Mouse (Mus musculus) lung, adult 2 months (tissue): ENCODE data around the gene Higd1c.

Experiments used
- CTCF ChIP-seq: fragments of 200-500 bp; IDR thresholded peaks from 2 replicates; pipeline ENCODE4 v1.5.1; 2011; ENCODE audit warnings: mild to moderate bottlenecking, low read length, control low read depth; ENCODE audit not compliant: insufficient read depth
- POLR2A ChIP-seq: fragments of 200-500 bp; IDR thresholded peaks from 2 replicates; pipeline ENCODE4 v1.6.1; 2011; ENCODE audit warnings: low read depth, mild to moderate bottlenecking, control low read depth, low read length, borderline replicate concordance; ENCODE audit errors: extremely low read depth

- TF ChIP-seq POLR2A (no peak), CTCF (no peak)
These were observed 40.2 kb upstream of the Higd1c start for GRCm38 (mm10) chr15:100324021-100324591.
